Mouse (Mus musculus): ENCODE measurements around the gene 1700013G24Rik. TPM values are rescaled to one million over a fixed set of nuclear protein-coding genes. Genes with fewer than 3 reads are reported as not detected.

The 1700013G24Rik gene
- polyA plus RNA-seq, 1 experiment: 3.7 TPM

DNA sequence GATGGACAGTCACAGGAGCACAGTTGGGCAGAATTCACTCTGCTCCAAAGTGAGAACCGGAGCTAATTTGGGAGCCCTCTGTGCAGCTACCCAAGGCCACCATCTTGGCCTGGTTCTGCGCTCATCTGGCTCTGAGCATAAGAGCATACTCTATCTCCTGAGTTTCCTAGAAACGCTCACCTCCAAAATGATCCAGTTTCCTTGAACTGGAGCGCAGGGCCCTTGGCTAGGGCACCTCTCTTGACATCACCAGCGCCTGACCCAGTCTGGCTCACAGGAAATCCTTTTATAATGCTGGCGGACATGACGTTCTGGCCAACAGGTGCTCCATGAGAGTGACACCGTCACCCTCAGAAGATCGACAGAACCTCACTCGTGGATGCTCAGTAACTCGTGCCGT, 3.5 kb downstream of the 1700013G24Rik start:
- DNase-seq (ENCODE audit: low read depth): no peak

DNA sequence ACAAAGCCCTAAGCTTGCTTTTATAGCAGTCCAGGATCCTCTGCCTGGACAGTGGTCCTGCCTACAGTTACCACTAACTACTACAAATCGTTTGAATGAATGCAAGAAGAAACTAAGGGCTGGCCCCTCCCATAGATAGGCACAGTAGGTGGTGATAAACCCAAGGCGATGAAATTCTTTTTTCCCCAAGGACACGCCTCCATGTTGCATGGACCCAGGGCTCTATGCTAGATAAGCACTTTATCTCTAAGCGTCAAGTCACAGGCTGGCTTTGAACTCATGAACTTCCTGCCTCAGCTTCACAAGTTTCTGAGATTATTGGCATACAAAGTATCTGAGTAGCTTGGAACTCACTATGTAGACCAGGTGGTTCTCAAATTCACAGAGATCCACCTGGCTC, 4.2 kb downstream of the 1700013G24Rik start:
- no peak for DNase-seq (ENCODE audit: low read depth)

DNA sequence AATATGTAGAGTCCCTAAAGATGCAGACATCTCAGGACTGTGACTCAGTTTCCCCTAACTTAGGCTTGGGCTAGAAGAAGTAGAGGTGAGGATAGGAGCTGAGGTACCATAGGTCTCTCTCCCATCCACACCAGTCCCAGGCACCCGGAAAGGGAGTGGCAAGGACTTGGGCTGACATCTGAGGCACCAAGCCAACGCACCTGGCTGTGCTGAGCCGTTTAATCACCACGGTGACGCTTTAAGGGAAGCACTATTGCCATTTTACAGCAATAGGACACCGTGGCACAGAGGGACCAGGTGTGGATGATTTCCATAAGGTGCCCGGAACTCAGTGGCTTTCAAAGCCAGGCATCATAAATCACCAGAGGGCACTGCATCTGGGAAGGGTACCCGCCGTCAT, 5.2 kb downstream of the 1700013G24Rik start:
- no peak for DNase-seq (ENCODE audit: low read depth)

DNA sequence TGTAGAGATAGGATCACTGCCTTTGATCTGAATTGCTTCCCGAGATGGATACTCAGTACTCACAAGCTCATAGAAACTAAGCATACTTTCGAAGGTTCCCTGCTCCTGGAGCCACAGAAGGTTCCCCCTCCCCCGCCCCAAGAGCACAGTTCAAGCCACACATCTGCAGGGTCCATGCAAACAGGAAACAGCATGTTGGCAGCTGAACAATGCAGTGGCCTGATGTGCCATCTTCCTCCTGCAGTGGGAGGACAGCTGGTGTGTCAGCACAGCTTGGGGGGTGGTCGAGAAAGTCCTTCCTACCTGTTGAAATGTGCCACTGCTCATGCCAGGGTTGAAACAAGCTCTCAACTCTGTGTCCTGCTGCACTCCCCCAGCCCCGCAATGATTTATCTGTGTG, 5.8 kb downstream of the 1700013G24Rik start:
- DNase-seq (ENCODE audit: low read depth): no peak

DNA sequence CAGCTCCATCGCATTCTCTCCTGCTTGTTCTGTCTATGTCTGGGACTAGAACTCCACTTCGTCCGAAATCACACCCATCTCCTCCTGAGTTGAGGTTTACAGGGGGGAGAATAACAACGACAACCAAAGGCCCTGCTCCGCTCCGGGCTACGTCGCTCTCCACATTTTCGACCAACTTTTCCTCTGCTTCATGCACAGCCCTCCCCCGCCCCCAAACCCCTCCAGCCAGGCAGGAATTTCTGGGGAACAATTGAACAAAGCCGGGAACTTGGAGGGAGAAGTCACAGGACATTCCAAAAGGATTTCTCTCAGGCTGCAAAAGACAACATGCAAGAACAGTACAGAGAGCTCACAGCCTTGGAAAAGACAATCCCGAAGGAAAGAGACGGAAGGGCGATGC, 7.6 kb downstream of the 1700013G24Rik start:
- DNase-seq (ENCODE audit: low read depth): no peak

DNA sequence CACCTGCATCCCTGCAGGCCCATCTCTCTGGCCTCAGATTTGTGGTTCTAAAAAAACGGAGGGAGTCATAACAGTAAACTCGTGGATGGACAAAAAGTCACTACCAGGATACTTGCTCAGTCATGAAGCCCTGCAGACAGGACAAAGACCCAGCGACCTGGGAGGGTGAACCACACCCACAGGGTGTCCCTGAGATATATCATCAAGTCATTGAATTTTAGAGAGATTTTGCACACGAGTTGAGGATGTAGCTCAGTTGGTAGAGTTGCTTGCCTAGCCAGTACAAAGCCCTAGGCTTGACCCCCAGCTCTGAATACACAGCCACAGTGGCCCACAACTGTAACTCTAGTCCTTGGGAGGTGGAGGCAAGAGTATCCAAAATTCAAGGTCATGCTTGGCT, 8.1 kb downstream of the 1700013G24Rik start:
- no peak for DNase-seq (ENCODE audit: low read depth)

DNA sequence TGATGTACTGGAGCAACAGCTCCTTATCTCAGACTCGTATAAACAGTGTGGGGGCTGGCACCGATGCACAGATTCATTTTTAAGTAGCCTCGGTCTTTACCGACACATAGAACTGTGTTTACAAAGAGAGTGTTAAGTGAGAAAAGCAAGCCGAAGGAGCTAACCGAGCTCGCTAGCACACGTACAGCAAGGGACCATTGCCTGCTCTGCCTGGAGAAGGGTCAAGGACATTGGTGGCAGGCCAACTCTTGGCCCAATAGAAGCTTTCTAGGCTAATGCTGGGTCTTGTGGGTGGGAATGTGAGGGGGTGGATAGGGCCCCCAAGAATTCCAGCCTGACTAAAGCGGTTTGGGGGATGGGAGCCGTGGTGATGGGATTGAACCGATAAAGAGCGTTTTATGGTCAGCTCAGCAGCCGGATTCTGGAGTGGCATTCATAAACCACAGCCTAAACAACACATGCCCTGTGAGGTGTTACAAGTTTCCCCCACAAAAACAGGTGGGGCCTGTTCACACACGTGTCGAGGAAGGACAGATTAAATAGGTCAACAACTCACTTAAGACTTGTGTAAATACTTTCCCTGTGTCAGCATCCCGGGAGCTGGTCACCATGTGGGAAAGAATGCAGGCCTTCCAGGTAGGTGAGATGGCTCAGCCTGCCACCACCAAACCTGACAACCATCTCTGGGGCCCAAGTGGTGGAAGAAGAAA, 9.1 kb downstream of the 1700013G24Rik start:
- no peak for DNase-seq (ENCODE audit: low read depth)

DNA sequence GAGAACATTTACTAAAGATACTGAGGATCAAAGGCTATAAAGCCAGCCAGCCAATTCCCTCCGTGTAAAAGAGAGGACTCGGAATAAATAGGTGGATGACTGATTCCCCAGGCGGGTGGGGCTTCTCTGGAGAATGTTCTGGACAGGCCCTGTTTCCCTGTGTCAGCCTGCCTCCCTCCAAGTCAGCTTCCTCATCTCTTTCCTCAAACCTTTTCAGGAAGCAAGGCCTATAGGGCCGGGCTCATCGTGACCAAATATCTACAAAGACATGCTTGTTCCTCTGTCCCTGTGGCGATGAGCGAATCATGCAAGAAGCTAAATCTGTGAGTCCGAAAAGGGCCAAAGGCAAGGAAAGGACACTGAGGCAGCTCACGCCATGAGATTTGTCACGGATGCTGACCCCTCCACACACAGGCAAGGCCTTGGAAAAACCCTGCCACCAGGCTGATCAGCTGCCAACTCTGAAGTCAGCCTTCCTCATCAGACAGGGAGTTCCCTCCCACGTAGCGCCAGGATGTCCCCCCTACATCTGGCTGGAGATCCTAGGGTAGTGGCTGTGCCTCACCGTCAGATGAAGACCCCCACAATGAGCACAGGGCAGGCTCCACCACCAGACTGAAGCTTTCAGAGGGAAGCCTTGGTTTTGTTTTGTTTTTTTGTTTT, 12.2 kb downstream of the 1700013G24Rik start:
- no peak for DNase-seq (ENCODE audit: low read depth)

DNA sequence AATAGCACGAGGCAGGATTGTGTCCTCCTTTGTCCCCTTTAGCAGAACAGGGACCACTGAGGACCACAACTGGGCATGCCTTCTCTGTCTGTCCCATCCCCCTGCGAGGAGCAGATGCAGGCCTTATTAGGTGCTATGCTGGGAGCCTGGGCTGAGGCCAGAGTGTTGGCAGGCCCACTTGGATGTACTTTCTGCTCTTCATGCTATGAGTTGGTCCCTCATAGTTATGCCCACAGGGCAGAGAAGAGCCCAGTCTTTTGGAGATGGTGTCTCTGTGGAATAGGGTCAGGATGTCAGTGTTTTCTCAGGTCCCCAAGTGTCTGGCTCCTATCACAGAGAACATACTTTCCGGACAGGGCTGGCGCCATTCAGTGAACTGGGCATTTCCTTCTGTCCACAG, 13.9 kb downstream of the 1700013G24Rik start:
- no peak for DNase-seq (ENCODE audit: low read depth)

DNA sequence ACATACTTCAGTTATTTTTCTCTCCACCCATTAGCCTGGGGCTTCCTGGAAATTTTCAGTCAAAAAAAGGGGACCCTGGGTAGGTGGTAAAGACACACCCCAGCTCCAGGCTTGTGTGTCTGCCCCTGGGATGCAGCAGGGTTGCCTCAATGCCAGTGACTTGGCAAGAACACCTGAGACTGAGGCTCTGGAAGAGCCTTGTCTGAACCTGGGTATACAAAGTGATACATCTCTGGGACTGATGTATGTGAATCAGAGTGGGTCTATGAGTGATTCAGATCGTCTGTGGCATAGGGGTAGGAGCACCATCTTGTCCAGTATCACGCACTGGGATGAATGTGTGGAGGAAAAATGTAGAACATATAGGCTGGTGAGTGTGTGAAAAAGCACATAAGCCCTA, 14.4 kb downstream of the 1700013G24Rik start:
- no peak for DNase-seq (ENCODE audit: low read depth)

DNA sequence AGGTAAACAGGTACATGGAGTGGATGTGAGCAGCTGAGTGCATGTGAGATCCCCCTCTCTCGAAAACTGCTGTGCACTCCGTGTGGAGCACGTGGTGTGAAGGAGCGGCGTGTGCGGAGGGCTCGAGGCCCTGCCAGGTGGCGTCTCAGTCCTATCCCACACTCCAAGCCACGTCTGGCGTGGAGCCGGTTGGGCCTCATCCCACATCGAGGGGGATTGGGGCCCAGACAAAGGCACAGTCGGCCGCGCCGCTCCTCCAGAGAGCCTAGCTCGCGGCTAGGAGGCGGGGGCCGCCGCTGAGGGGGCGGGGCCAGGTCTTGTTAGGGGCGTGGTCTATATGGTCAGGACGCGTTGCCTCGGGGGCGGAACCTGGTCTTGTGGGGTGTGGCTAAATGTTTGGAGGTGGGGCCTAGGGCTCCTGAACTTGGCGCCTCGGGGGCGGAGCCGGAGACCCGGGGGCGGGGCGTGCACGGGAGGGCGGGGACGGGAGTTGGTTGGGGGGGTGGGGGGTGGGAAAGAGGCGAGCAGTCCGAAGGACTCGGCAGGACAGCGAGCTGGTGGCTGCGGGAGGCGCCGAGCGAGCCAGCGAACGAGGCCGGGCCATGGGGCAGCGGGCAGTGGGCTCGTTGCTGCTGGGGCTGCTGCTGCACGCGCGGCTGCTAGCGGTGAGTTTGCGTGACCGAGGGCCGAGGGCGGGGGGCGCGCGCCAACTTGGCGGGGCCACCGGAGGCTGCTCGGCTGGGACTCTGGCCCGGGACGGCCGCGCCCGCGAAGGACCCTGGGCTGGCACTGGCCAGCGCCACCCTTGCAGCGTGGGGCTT, 15.4 kb downstream of the 1700013G24Rik start, which contains the start of gene Hspg2:
Gene Hspg2 (plus strand): TSS at position 510 of the 821 bp plus-strand sequence.
- no peak for DNase-seq (ENCODE audit: low read depth)

DNA sequence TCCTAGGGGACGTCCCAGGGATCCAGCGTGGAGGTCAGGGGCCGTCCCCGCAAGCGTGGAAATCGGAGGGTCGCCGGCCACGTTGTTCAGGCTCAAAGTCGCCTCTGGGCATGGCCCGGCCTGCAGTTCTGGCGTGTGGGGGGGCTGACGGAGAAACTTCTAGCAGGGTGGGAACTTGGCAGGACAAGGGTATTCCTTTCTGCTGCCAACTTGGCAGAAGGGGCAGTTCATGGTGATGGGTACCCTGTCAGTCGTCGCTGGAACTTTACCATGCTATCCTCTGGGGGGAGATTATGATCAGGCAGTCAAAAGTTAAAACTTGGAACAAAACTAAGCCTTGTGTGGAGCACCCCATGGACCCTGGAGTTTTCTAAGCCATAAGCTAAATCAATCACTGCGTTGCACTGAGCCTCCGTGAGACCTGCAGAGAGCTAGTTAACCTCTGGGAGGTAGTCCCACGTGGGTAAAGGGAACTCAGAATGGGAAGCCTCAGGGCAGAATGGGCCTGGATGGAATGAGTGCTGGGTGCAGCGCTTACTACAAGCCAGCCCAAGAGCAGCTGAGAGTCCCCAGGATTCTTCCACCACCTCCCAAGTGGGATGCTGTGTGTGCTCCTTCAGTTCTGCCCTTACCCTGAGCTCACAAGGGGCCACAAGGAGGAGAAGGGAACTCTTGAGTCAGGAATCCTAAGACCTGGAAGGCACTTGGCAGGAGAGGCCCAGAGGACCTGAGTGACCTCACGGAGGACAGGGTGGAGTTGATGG, 16.2 kb downstream of the 1700013G24Rik start:
- no peak for DNase-seq (ENCODE audit: low read depth)

DNA sequence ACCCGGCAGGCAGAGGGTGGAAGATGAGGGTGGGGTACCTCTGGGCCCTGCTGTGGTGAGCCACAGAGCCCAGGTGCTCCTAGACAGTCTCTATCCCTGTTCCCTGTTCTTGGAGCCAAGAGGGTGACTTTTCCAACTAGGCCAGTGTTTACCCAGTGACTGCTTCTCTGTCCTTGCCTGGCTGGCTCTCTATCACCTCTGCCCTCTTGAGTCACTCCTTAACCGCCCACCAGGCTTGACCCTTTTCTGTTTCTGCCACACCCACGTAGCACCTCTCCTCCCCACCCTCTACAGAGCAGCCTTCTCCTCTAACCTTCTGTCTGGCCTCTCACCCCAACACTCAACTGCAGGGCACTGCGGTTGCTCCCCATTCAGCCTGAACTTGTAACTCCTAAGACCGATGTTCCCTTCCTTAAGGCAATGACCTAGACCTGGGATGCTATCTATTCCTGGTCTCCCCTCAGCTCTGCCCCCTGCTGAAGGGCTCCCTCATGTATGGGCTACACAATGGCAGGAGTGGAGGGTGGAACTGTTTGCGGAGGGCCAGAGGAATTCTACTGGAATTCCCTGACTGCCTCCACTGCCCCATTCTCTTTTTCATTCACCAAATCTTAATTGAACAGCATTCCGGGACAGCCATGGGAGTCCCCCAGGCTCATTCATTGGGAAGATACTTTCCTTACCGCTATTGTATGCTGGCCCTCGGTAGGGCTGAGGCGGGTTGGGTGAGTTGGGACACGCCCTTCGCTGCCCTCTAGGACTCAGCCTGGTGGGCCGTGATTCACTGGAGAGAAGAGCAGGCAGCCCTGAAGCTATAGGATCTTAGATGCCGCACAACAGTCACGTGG, 17.0 kb downstream of the 1700013G24Rik start:
- DNase-seq (ENCODE audit: low read depth): no peak

DNA sequence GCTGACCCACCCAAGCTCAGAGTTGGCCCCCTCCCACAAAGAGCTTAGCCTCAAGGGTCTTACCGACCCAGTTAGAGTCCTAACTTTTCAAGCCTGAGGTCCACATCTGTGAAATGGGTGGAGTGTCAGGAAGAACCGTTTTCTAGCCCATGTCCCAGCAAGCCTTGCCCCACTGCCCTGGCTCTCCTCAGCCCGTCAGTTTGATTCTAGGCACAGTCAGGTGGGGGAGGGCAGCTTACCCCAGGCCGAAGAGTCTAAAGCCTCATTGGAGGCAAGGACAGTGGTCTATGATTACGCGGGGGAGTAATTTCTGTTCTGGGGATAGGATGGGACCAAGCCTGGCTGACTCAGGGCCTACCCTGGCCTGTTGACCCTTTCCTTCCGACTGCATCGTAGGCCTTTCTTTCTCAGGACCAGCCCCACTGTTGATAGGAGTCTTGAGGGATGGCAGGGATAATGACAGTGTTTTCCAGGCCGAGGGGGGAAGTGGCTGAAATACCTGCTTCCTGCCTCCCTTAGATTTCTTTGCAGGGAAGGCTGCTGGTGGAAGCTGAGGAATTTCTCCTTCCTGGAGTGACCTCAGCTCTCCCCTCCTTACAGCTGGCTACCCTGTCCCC, 17.7 kb downstream of the 1700013G24Rik start:
- no peak for DNase-seq (ENCODE audit: low read depth)

DNA sequence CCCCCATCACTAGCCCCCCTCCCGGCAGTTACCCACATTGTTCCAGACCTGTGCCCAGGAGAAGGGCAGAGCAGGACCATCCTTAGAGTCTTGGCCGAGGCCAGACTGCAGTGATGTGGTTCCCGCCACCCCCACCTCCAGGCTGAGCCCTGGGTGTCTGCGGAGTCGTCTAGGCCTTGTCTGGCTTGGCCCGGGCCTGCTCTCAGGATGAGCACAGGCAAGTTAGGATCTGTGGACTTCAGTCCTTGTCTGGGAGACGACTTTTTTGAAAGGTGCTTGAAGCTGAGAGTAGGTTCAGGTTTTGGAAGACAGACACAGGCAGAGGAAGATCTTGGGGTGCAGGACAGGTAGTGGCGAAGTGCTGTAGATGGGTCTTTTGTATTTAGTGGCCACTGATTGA, 18.2 kb downstream of the 1700013G24Rik start:
- DNase-seq (ENCODE audit: low read depth): no peak

DNA sequence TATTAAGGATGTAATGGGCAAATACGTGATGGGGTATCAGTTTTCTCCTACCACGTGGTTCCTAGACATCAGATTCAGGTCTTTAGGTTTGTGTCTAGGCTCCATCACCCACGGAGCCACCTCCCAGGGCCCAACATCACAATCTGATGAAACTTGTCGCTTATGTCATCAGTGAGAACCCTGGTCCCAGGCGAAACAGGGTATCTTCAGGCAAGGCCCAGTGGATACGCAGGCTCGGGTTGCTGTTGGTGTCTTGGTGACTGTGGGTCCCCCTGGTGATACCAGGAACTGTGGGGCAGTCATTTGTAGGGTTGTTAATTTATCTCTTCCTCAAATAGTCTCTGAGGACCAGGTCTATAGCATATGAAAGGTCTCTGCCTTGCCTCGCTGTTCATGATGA, 20.2 kb downstream of the 1700013G24Rik start:
- DNase-seq (ENCODE audit: low read depth): no peak

DNA sequence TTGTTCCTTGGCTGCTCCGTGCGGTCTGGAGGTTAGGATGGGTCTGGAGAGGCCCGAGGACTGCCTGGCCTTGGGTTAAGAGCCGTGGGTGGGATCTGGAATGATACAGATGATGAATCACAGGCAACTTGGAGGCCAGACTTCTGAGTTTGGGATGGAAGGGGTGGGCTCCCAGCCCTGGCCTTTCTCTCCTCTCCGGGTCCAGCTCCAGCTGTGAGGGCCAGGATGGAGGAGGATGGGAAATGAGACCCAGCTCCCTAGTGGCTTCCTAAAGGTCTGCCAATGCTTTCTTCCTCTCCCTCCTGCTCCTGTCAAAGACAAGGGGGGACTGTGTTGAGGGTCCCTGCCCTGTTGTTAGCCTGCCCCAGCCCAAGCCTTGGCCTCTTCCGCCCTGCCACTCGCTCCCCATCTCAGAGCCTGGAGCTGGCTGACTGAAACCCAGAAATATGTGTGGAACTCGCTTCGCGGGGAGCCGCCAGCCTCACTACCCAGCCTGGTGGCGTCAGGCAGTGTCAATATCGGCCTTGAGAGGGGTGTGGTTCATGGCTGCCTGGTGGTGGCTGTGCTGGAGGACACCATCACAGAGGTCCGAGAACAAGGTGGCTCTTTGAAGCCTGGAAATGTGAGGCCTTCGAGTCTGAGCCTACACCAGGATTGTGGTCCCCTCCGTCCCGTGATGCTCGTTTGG, 20.8 kb downstream of the 1700013G24Rik start:
- no peak for DNase-seq (ENCODE audit: low read depth)

DNA sequence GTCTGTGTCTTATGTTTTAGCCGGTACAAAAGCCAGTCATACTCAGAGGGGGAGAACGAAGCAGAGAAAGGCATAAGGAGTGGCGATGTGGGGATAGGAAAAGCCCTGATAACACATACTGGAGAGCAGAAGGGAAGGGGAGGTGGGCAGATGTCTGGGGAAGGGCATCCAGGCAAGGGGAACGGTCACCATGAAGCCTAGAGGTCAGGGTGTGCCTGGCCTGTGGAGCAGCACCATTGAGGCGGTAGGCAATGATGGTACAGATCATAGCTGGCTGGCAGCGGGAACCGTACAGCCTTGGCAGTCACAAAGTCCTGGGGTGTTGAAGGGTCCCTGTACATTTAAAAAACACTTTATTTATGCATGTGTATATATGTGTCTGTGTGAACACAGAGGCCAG, 21.6 kb downstream of the 1700013G24Rik start:
- no peak for DNase-seq (ENCODE audit: low read depth)

DNA sequence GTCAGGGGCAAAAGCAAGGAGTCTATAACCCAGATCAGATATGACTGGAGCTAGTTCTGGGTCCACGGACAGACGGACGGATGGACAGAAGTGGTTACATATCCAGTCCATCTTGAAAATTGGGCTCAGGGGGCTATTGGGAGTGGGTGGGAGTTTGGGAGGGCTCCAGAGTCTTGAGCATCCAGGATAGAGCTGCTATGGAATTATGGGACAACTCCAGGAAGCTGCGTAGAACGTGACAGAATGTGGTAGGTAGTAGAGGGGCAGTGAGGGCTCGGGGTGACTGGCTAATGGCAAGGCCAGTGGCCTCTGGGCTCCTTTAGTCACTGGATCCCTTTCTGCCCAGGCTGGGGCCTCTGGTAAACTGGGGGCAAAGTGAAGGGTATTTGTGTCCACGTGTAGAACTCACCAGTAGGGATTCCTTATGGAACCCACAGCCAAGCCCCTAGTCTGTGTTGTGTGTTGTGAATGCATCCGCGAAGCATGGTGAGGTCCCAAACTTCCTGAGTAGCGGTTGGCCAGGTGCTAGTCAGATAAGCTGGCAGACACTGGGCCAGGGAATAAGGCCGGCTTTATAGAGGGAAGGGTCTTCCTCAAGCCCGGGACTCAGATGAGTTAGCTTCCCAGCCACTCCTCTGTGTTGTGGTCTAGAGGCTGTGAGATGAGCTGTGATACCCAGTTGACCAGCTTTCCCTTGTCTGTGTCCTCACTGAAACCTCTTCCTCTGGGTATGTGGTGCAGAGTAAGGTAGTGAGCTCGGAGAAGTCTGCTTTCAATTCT, 22.4 kb downstream of the 1700013G24Rik start:
- no peak for DNase-seq (ENCODE audit: low read depth)

All from gonadal fat pad, adult 2 months (tissue).